In genomic region chr15:80977620-80978334, GRCm38 (mm10) we compare ENCODE assay signal across 8 mouse cellular contexts. TPM values are rescaled to one million over a fixed set of nuclear protein-coding genes. Genes with fewer than 3 reads are reported as not detected.
A peak's percentile ranks its signal among the peaks of the same experiment; 100 is the strongest.
DNase-seq lines count a peak whose midpoint lies in the region; ATAC-seq lines count a peak whose summit lies in the region.

Gene Sgsm3 (plus strand): TSS chr15:80977765.

- H3K4me3 ChIP-seq in forebrain, embryonic 11.5 days (ENCODE audit: low read depth, low read length) = peak within 1 kb of the TSS; percentile 88
- peak within 1 kb of the TSS; percentile 92 for H3K4me3 ChIP-seq in heart, embryonic 16.5 days (ENCODE audit: low read length)
- peak within 1 kb of the TSS; percentile 86 for H3K4me3 ChIP-seq in liver, embryonic 15.5 days (replicated peaks)
- H3K4me3 ChIP-seq in neural tube, embryonic 12.5 days = peak within 1 kb of the TSS; percentile 74

- H3K27ac ChIP-seq in forebrain, embryonic 11.5 days (ENCODE audit: low read depth, low read length) = no peak within 1 kb of the TSS
- H3K27ac ChIP-seq in heart, embryonic 16.5 days (ENCODE audit: low read length) = no peak within 1 kb of the TSS
- H3K27ac ChIP-seq in liver, embryonic 15.5 days (replicated peaks) = peak within 1 kb of the TSS; percentile 38; the same call in 1 of the 2 replicates
- H3K27ac ChIP-seq in neural tube, embryonic 12.5 days = no peak within 1 kb of the TSS

- no peaks in the 10 kb centered on the region; the same call in 1 of the 2 replicates for H3K4me1 ChIP-seq in forebrain, embryonic 11.5 days (replicated peaks; ENCODE audit: control insufficient read depth, insufficient read depth, low read length)
- peaks cover 12% of the 10 kb centered on the region for H3K4me1 ChIP-seq in heart, embryonic 16.5 days (ENCODE audit: control insufficient read depth, insufficient read depth, low read length)
- H3K4me1 ChIP-seq in liver, embryonic 15.5 days (replicated peaks) = peaks cover 33% of the 10 kb centered on the region
- H3K4me1 ChIP-seq in neural tube, embryonic 12.5 days = peaks cover 8% of the 10 kb centered on the region

- peak; percentile 89 for ATAC-seq in CD4-positive, CD25-positive, alpha-beta regulatory T cell, adult 4 months
- ATAC-seq in forebrain, embryonic 11.5 days (replicated peaks; ENCODE audit: low FRiP score) = peak; percentile 87
- peak; percentile 84 for ATAC-seq in heart, embryonic 16.5 days (replicated peaks; ENCODE audit: extremely low read depth, insufficient read depth, low FRiP score)
- ATAC-seq in liver, embryonic 15.5 days (ENCODE audit: insufficient read depth) = peak; percentile 87
- peak; percentile 94 for ATAC-seq in neural tube, embryonic 12.5 days (ENCODE audit: low FRiP score, low read depth)

- WGBS in forebrain, embryonic 11.5 days = 2% methylated on average over 54 of the region's 67 CpGs
- WGBS in heart, embryonic 16.5 days = under 1% methylated on average over 67 of the region's 67 CpGs
- WGBS in liver, embryonic 15.5 days (ENCODE audit: insufficient replicate concordance) = under 1% methylated on average over 67 of the region's 67 CpGs
- under 1% methylated on average over 67 of the region's 67 CpGs for WGBS in neural tube, embryonic 12.5 days

- peak within 1 kb of the TSS; percentile 83 for H3K4me2 ChIP-seq in forebrain, embryonic 11.5 days (ENCODE audit: low read depth, low read length, severe bottlenecking)
- peak within 1 kb of the TSS; percentile 91 for H3K4me2 ChIP-seq in heart, embryonic 16.5 days (ENCODE audit: low read depth, low read length)
- peak within 1 kb of the TSS; percentile 92 for H3K4me2 ChIP-seq in liver, embryonic 15.5 days
- peak within 1 kb of the TSS; percentile 89 for H3K4me2 ChIP-seq in neural tube, embryonic 12.5 days (replicated peaks)

- no peaks in the 10 kb centered on the region for H3K27me3 ChIP-seq in forebrain, embryonic 11.5 days (ENCODE audit: control insufficient read depth, insufficient read depth, low read length)
- H3K27me3 ChIP-seq in heart, embryonic 16.5 days (ENCODE audit: control insufficient read depth, insufficient read depth, low read length) = no peaks in the 10 kb centered on the region
- no peaks in the 10 kb centered on the region for H3K27me3 ChIP-seq in liver, embryonic 15.5 days
- H3K27me3 ChIP-seq in neural tube, embryonic 12.5 days (replicated peaks) = no peaks in the 10 kb centered on the region

- peak within 1 kb of the TSS; percentile 79 for H3K9ac ChIP-seq in forebrain, embryonic 11.5 days (ENCODE audit: low read length)
- H3K9ac ChIP-seq in heart, embryonic 16.5 days (ENCODE audit: low read length) = peak within 1 kb of the TSS; percentile 87
- peak within 1 kb of the TSS; percentile 78 for H3K9ac ChIP-seq in liver, embryonic 15.5 days
- peak within 1 kb of the TSS; percentile 68 for H3K9ac ChIP-seq in neural tube, embryonic 12.5 days

- DNase-seq in c-Kit-positive CD71-negative TER-119-negative erythroid progenitor cells, embryonic 14.5 days (ENCODE audit: low read depth) = peak; percentile 60
- peak; percentile 93 for DNase-seq in forebrain, embryonic 11.5 days (ENCODE audit: low spot score)
- peak; percentile 87 to 94 for DNase-seq in kidney, postnatal 36 days
- DNase-seq in telencephalon, adult 2 months (ENCODE audit: low read depth, low spot score) = peak; percentile 71

- no peaks in the 10 kb centered on the region for H3K36me3 ChIP-seq in forebrain, embryonic 11.5 days (ENCODE audit: control insufficient read depth, insufficient read depth, low read length)
- no peaks in the 10 kb centered on the region for H3K36me3 ChIP-seq in heart, embryonic 16.5 days (ENCODE audit: control insufficient read depth, insufficient read depth)
- H3K36me3 ChIP-seq in liver, embryonic 15.5 days (replicated peaks) = no peaks in the 10 kb centered on the region
- H3K36me3 ChIP-seq in neural tube, embryonic 12.5 days = no peaks in the 10 kb centered on the region

- H3K9me3 ChIP-seq in forebrain, embryonic 11.5 days (ENCODE audit: control insufficient read depth, low read length) = no peaks in the 10 kb centered on the region
- H3K9me3 ChIP-seq in heart, embryonic 16.5 days (replicated peaks; ENCODE audit: control insufficient read depth, low read length) = no peaks in the 10 kb centered on the region
- H3K9me3 ChIP-seq in liver, embryonic 15.5 days (replicated peaks) = no peaks in the 10 kb centered on the region
- H3K9me3 ChIP-seq in neural tube, embryonic 12.5 days = no peaks in the 10 kb centered on the region

RNA-seq across cellular contexts. Expression of gene Sgsm3, which starts in this region (rescaled TPM):
- 1 to 10 TPM; 3.2 to 7.6 TPM for polyA plus RNA-seq in CD4-positive, CD25-positive, alpha-beta regulatory T cell, adult 4 months (2017; shearing (Covaris generic))
- polyA plus RNA-seq in forebrain, embryonic 11.5 days (2014; fragmentation: Nextera tagmentation; extraction: Ambion mirVana) = 27.2 and 31.1 TPM in 2 replicates
- polyA plus RNA-seq in heart, embryonic 16.5 days (2015; fragmentation: Nextera tagmentation; extraction: Ambion mirVana) = 15.8 and 20.1 TPM in 2 replicates
- polyA plus RNA-seq in liver, embryonic 15.5 days (2015; fragmentation: Nextera tagmentation; extraction: Ambion mirVana) = 8.3 and 10.6 TPM in 2 replicates
- polyA plus RNA-seq in neural tube, embryonic 12.5 days (2016; fragmentation: Nextera tagmentation; extraction: Ambion mirVana) = 41.3 and 46.1 TPM in 2 replicates
